Mouse (Mus musculus) embryo, embryonic 11.5 days (tissue): Measurements from ENCODE around the gene Ifit2.
"Not testable (repeated sequence)": the region's sequence is repeated elsewhere in the genome, so short reads cannot be mapped to it uniquely, and the experiment has no call there.

Source experiments
- DNase-seq: peaks from one replicate; pipeline ENCODE4 v3.0.0-alpha.2; 2012; ENCODE audit warnings: low read depth, low spot score

Gene Ifit2

GRCm38 (mm10) chr19:34547976-34548375 is 2.5 kb upstream of the Ifit2 start:
- peak; percentile 54 for DNase-seq

- DNase-seq = no peak
Observed at GRCm38 (mm10) chr19:34550205-34550533, 325 bp upstream of the Ifit2 start.

GRCm38 (mm10) chr19:34551981-34552380 is 1.5 kb downstream of the Ifit2 start:
- DNase-seq = no peak

GRCm38 (mm10) chr19:34553021-34553420 is 2.5 kb downstream of the Ifit2 start:
- DNase-seq = no peak

- DNase-seq = no peak
Observed at GRCm38 (mm10) chr19:34553522-34553921, 3.0 kb downstream of the Ifit2 start.

- no peak for DNase-seq
Observed at GRCm38 (mm10) chr19:34554061-34554460, 3.6 kb downstream of the Ifit2 start.

GRCm38 (mm10) chr19:34556621-34557020 is 6.1 kb downstream of the Ifit2 start:
- DNase-seq = no peak

- DNase-seq = no peak
Observed at GRCm38 (mm10) chr19:34562556-34562955, 12.1 kb downstream of the Ifit2 start.

- DNase-seq = no peak
Observed at GRCm38 (mm10) chr19:34566178-34566784, 15.8 kb downstream of the Ifit2 start.

- DNase-seq = no peak
Observed at GRCm38 (mm10) chr19:34568988-34569895, 18.7 kb downstream of the Ifit2 start.

GRCm38 (mm10) chr19:34569896-34570476 is 19.5 kb downstream of the Ifit2 start:
- DNase-seq = no peak

- no peak for DNase-seq
Observed at GRCm38 (mm10) chr19:34571080-34571479, 20.6 kb downstream of the Ifit2 start.

GRCm38 (mm10) chr19:34573650-34574049 is 23.2 kb downstream of the Ifit2 start:
- no peak for DNase-seq

GRCm38 (mm10) chr19:34577121-34577520 is 26.6 kb downstream of the Ifit2 start:
- no peak for DNase-seq

GRCm38 (mm10) chr19:34582696-34583095 is 32.2 kb downstream of the Ifit2 start:
- not testable (repeated sequence) for DNase-seq

- not testable (repeated sequence) for DNase-seq
Observed at GRCm38 (mm10) chr19:34583126-34583766, 32.8 kb downstream of the Ifit2 start, which contains the start of gene Ifit3. Gene Ifit3, plus strand, starts transcription at chr19:34583531.

- not testable (repeated sequence) for DNase-seq
Observed at GRCm38 (mm10) chr19:34585740-34586458, 35.4 kb downstream of the Ifit2 start.

- not testable (repeated sequence) for DNase-seq
Observed at GRCm38 (mm10) chr19:34587898-34588692, 37.6 kb downstream of the Ifit2 start.

- DNase-seq = no peak
Observed at GRCm38 (mm10) chr19:34588959-34589358, 38.5 kb downstream of the Ifit2 start.

GRCm38 (mm10) chr19:34593456-34593855 is 43.0 kb downstream of the Ifit2 start:
- no peak for DNase-seq

GRCm38 (mm10) chr19:34594523-34594922 is 44.0 kb downstream of the Ifit2 start:
- DNase-seq = not testable (repeated sequence)
